Mouse (Mus musculus) adrenal gland, postnatal 25 days (tissue): ENCODE measurements at regions not wholly inside any gene's neighbourhood (a gene's known extent, or its start where the extent isn't known, plus 50 kb on each side); places are given as distances from the start of the nearest gene placed in this dataset.
A peak's percentile ranks its signal among the peaks of the same experiment; 100 is the strongest.

Experiments used
- DNase-seq: peaks from one replicate; pipeline ENCODE4 v3.0.0; 2021; ENCODE audit warnings: mixed read lengths

DNA sequence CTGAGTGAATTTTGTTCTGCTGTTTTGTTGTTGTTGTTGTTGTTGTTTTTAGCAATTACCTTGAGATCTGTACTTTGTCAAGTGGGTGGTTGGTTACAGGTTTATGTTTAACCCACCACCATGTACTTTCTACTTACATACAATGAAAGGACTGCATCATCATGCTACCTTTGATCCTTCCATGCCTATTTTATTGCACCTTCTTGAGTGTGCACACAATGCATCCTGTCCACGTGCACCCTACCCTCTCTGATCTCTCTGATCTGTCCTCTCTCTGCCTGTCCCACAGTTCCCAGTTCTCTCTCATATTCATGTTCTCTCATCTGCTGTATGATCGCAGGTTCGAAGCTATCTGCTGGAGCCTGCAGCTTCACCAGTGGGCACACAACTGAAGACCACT, 59.9 kb upstream of the Gas1 start:
- DNase-seq: no peak

DNA sequence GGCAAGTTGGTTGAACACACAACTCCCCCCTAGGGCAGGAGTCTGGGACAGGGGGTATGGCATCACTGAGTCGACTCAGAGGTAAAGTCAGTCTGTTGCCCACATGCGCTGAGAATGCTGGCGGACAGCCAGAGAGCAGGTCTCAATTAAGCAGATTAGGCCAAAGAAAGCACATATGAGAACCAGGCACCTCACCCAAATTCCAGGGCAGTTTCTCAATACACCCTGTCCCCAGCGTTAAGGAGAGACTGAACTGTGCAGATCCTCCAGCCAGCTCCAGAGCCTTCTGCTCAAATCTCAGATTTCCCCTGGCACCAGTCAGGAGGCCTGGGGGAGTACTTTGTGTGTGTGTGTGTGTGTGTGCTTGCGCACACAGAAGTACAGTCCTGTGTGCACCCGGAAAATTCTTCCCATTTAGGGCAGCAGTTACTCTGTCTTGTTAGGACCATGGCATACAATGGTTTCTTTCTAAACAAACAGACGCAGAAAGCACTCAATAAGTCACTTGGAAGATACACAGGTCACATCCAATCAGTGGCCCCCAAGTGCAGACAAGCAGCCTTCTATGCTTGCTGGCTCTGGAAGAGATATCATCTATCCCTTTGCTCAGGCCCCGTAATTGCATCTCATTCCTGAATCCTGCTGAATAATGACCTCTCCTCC, 65.4 kb upstream of the Gas1 start:
- peak; percentile 13 for DNase-seq

DNA sequence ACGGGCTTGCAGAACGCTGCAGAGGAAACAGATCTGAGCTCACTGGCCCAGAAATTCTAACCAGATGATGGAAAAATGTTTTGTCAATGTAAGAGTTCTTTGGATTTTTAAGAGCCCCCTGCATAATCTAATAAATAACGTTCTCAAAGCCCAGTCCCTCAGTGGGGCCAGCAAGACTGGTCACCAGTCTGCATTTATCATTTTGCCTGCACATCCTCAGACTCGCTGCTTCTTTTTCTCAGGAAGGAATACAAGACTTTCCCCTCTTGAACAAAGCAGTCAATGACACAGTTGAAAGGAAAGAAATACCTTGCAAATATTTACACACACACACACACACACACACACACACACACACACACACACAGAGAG, 65.9 kb upstream of the Gas1 start:
- no peak for DNase-seq

DNA sequence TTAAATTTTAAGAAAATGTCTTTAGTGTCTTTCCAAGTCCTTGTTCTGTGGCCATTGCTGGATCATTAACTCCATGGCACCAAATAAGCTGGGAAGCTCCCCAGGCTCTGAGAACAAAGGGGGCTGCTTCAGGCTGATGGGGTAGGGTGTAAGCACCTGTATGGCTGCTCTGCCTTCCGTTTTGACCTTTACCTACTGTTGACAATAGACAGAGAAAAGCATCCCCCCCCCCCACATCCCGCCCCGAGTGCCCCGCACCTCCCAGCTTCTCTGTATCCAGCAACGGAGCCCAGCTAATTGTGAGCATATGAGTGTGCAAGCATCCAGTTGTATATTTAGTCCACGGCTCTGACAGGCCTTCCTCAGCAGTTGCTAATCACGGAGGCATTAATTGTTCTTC, 78.0 kb upstream of the Gas1 start:
- no peak for DNase-seq

DNA sequence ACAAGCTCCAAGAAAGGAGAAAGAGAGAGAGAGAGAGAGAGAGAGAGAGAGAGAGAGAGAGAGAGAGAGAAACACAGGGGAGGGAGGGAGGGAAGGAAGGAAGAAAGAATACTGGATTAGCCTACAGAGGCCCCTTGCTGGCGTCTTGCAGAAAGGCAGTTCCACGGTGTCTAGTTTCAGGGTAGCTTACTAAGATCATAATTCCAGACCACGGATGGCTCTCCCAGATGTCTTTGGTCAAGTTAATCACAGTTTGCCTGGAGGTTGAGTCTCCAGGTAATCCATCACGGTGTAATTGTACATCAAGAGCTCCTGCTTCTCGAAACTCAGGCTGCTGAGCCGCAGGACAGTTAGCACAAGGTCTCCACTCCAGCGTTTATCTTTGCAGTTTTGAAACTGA, 78.5 kb upstream of the Gas1 start:
- no peak for DNase-seq

DNA sequence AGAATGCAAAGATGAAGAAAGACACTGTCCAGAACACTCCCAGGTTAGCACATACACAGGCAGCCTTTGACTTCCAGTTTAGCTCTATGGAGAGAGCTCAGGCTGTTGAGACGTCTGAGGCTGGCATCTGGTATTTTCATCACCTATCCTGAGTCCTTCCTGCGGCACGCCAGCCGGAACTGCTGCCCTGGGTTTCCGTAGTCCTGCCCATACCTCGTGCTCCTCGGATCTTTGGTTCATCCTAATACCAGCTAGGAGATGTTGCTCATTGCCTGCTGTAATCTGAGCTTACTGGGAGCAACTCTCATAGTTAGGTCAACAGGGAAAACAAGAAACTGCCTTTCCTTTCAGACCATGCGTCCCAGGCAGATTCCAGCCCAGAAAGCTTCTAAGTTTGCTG, 79.8 kb upstream of the Gas1 start:
- DNase-seq: no peak

DNA sequence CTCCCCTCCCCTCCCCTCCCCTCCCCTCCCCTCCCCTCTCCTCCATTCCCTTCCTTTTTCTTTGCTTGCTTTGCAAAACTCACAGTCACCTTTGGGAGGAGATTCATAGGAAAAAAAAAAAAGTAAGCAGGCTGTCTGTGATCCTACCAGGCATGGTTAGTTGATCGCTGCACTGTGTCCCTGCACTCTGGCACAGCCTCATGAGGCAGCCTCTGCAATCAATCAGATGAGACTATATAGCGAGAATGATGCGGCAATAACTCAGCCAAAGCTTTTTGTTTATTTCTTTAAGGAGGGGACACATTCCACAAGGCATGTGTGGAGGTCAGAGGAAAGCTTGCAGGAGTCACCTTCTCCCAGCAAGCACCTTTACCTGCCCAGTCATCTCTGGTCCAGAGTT, 80.7 kb upstream of the Gas1 start:
- DNase-seq: no peak

DNA sequence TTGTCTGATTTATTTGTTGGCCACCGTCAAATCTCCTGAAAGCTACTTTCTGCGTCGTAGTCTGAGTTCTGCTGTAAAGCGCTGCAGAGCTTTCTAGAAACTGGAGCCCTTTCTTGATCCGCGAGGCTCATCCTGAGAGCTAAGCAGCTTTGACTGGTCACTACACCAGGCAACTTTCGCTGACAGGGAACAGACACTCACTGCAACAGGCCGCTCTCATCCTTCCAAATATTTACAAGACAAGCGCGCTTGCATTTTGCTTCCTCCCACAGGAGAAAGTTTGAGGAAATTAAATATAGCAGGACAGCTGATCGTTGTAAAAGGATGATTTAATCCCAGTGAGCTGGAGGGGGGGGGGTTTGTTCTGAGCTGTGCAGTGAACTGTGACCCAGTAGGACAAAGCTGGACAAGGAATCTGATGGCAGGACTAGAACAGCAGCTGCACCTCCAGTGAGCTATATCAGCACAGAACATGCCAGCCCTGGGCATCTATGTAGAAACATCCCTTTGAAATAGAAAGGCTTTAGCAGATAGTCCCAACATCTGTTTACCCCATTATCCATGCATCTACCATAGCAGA, 85.4 kb upstream of the Gas1 start:
- DNase-seq: no peak

DNA sequence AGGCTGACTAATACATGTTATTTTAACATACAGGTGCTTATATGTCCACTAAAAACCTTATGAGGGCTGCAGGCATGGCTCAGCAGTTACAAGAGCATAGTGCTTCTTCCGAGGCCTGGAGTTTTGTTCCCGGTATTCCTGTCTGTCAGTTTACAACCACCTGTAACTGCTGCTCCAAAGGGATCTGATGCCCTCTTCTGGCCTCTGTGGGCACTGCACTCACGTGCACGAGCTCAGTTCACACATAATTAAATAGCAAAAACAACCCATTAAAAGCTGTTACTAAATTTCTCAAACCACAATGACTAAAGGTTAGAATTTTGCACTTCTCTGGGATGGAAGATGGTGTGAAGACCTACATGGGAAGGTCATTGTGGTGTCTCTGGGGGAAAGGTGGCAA, 87.3 kb upstream of the Gas1 start:
- DNase-seq: no peak

DNA sequence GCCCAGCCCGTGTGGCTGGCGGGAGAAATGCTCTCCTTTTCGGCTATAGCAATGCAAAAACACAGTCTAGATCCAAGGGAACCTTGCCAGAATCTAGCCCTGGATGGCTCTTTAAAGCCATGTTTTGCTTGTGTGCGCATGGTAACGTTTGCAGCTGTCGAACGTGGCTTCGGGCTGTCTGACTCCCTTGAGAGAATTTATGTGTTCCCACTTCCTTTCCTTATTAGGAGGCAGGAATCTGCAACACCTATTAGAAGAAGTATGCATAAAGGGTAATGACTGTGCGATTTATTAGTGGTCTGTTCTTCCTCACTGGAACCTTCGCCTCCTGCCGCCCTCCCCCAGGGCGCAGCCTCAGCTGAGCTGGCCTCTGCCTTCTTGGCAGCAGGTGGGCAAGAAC, 90.4 kb upstream of the Gas1 start:
- DNase-seq: no peak

DNA sequence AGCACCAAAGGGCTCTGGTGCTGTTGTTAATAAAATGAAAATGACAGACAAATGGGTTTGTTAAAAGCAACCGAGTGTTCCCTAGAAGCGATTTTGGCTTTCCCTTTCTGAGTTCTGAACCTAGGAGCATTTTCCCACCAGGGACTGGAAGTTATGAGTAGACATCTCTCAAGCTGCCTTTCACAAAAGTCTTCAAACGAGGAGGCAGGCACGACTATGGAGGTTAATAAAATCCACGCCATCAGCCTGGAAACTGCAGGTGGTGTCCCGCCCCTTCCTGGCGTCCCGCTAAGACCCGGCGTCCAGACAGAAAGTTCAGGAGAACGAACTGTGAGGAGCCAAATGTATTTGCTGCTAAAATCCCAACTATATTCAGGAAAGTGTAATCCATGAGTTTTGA, 91.1 kb upstream of the Gas1 start:
- DNase-seq: no peak

DNA sequence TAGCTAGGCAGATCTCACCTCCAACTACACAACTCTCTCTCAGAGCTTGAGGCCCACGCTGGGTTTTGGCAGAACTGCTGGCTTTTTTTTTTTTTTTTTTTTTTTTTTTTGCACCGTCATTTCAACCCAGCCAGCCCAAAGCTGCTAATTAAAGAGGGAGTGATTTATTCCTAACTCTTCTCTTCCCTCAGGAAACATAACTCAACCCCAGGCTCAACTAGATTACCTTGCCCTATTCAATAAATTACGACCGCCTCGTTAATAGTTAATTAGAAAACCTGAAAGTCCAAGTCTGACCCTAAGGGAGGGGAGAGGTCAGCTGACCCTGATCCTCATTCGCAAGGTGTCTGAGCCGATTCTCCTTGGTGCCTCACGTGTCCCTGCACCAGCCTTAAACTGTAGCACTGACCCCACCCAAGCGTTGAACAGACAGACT, 92.3 kb upstream of the Gas1 start:
- DNase-seq: no peak

DNA sequence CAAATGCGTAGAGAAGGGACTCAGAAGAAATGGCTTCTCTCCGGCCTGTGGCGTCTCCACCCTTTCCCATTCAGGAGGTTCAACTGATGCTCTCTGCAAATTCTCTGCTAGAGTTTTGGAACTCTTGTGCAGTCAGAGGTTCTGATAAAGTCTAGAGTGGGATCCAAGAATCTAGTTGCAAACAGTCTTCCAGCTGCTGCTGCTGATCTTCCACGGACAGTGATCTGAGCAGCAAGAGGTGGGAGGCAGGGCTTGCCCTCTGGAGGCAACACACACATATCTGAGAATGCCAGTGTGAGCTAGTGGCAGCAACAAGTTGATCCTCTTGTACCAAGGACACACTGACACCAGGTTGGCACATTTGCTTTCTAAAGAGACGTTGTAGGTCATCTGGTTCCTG, 93.4 kb upstream of the Gas1 start:
- DNase-seq: no peak

DNA sequence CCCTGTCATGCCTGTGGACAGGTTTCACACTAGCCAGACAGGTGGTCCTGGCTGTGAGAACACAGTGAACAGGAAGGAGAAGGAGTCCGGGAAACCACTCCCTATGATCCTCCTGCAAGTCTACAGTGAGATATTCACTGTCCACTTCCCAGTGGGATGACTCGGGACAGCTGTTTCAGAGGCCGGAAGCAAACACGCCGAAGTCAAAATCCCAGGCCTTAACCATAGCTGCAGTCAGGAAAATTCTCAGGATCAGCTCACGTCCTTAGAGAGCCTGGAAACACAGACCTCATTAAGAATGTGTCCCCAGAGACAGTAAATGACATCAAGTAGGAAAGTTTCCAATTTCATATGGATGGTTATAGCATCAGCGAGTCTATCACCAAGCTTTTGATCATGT, 96.2 kb upstream of the Gas1 start:
- no peak for DNase-seq

DNA sequence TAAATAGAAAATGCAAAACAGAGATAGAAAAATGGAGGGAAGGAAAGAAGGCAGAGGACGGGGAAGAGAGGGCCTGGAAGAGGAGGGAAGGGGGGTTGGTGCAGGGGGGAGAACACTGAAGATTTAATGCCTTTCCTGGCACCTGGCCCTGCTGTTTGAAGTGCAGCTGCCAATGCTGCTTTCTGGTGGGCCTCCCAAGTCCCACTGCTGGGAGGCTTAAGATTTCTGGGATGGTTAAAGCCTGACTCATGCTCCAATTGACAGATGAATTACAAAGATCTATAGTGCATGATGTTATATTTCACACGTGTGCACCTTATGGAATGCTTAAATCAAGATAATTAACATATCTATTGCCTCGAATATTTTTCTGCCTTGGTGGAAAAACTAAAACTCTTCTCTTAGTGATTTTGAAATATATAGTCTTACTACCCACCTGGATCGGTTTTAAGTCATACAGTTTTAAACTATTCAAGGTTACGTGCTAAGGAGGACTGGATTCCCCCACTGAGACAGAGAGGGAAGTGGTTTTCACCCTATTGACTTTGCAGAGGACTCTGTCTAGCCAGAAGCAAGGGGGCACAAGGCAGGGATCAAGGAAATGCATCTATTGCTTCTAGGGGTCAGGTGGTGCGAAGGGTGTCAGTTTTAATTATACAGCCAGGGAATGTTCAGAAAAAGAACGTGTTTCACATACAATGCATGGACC, 105.5 kb upstream of the Gas1 start:
- no peak for DNase-seq

DNA sequence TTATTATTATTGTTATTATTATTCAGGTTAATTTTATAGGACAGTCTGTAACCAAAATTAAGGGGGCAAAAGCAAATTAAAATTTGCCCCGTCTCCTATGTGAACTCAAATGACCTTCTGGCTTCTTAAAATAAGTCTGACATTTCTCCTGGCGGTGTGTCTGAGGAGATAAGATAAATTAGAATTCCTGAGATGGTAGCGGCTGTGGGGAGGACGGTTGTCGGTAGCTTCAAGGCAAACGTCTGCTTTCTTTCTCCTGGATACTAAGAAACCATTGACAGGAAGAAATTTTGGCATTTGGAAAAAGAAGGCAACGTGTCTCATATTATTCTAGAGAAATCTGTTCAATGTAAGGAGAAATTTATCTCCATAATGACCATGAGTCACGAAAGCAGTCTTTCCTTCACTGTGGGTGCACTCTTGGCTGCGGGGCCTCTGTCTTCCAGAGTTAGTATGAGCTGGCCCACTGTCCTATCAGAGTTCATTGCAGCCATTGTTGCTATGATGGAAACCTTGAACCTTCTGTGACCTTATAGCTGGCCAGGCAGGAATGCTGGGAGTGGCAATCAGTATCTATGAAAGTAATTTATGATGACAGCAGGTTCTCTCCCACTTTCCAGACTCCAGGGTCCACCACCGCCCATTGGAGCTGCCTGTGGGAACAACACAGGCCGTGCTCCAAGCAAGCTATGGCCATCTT, 109.5 kb upstream of the Gas1 start:
- no peak for DNase-seq

DNA sequence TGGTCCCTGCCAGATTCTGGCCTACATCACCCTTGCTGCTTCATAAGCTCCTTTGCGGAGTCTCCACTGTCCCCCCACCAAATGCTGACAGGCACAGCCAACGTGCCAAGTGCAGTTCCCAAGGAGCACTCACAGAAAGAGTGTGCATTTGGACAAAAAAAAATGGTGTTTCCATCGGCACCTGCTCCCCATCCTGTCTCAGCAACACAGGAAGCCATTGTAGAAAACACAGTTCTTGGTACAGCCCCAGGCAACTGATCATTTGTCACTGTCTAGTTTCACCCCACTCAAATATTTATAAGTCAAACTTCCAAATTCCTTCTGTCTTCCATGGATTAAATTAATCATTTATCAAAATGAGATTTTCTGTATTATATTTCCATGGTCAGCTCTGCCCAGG, 112.5 kb upstream of the Gas1 start:
- DNase-seq: no peak

DNA sequence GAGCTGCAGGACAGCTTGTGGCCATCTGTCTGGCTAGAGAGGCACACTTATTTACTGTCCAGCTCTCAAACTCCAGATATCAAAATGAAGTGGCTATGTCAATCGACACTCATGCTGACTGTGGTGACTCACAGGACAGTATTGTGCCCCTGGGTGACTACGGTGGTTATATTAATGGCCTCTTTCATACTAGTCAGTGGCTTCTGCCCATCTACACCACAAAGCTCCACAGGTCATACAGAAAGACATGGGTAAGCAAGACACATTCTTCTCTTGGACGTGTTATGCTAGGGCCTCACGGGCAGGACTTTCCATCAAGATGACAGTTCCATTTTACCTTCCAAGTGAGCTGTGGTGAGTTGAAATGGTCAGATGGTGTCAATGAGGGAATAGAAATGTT, 113.7 kb upstream of the Gas1 start:
- DNase-seq: no peak

DNA sequence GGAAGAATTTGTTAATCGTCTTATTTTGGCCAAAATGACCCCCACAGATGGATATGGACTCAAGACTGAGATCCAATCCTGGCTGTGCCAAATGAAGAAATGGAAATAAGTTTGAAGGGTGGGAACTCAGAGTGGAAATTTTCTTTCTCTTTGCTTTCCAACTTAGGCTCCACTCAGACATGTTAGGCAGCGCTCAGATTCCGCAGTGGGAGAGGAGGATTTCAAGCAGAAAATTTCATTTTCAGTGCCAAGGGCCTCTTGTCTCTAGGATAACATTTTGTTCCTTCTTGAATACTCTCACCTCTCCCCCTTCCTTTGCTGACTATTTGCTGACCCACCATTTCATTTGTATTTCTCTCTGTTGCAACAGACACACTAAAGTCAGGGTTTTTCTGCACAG, 114.2 kb upstream of the Gas1 start:
- DNase-seq: no peak

DNA sequence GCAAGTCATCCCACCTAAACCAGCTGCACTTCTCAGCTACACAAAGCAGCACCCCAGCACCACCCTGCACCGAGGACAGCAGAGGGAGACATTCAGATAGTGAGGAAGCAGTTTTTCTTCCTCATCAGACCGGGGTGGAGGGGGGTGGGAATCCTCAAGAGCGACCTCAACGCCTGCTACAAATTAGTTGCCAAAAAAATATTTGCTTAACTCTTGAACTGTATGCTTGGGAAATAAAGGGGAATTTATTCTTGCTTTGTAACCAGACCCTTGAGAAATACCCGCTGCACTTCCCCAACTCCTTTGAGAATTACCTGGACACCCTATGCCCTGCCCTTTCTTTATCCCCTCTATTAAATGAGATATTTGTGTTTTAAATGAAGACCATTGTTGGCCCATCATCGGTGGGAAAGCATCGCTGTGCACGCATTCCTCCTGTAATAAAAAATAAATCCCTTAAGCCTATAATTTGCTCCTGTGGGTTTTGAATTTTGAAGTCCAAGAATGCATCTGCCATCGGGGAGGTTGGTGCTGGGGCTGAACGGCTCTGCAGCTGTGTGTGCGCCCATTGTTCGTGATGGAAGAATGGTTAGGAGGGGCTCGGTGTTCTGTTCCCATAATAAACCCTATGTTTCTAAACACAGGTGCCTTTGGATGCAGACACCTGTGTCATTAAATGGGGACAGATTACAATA, 119.2 kb upstream of the Gas1 start:
- DNase-seq: no peak

DNA sequence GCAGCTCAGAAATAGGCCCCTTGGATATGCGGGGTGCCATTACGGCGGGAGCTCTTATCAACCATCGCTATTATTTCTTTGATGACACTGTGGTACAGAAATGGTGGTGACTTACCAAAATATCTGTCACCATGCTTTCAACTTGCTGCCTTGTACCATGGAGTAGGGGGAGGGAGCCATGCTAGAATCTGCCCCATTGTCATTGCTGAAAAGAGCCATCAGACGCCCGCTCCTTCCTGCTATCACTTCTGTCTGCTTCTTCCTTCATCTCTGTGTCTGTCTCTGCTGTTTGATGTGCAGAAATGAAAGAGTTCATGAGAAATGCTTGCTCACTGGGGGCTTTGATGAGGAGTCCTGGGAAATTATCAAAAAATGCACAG, 119.7 kb upstream of the Gas1 start:
- DNase-seq: no peak

DNA sequence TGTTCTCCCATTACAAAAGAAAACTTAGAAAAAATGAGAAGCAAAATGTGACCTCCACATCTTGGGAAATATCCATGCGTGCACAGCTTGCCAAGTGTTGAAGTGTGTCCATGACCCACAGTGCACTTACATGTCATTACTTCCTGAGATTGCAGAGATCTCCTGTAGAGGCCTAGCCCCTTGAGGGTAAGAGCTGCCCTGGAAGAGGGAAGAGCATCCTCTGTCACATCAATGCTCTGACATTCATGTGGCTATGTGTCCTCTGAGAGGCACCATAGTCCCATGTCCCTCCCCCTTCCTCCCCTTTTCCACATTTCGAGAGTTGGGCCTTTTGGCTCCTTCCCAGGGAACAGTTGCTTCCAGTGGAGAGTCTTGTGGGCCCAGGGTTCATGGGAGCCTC, 121.4 kb upstream of the Gas1 start:
- peak; percentile 50 for DNase-seq

DNA sequence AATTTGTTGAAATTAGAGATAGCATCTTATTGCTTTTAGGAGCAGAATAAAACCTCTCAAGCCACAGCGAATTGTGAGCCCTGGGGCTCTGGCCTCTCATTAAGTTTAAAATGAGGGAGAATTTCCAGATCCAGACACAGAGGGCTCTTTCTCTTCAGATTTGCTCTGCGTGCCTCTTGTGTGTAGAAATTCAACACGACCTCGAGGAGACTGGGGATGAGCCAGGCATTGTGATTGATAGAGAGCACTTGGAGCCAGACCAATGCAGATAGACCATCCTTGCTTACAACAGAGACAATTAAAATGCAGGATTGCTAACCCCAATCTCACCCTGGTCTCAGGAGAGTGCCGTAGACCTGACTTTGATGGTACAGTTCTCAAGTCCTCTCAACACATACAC, 121.9 kb upstream of the Gas1 start:
- peak; percentile 28 for DNase-seq
